Mouse (Mus musculus): Measurements from ENCODE around the gene Birc5. TPM values are rescaled to one million over a fixed set of nuclear protein-coding genes. Genes with fewer than 3 reads are reported as not detected.

Birc5 gene
- polyA plus RNA-seq, 1 experiment from 2014 or later, result 215 TPM

DNA sequence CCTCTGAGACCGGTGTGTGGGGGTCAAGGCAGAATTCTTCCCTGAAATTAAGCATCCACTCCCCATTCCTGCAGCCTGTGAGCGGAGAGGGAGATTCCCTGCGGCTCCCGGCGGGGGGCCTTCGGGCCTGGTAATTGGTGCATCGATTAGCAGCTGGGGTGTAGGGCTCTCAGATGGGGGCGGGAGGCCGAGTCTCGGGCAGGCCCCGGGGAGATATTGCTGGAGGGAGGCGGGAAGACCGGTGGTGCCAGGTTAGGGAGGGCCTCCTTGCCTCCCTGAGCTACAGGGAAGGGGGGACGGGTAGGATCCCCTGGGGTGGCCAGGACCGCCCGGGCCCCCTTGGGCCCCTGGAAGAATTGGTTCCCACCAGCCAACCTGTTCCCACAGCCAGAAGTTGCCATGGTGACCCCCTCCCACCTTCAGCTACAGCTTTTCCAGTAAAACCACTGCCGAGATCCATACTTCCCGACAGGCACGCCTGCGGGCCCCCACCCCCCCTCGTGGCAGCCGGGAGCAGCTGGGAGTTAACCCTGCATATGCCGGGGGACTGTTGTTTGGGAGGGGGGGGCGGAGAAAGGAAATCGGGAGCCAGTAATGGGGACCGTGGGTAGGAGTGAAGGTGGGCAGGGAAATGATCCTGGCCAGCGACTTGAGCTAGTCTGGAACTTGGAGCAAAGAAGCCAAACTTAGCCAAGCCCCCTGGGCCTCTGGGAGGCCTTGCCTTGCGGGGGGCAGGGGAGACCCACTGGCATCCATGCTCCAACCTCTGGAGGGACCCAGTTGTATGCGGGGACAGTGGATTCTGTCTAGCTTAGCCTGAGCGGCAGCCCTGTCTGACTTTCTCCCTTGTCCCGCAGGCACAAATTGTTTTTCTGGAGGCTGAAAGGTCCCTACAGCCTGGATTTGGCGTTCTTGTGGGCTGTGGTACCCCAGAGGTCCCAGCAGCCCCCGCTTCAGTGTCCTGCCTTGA lies 40.1 kb downstream of the Birc5 start:
- Histone ChIP-seq H3K9ac (peak overlapping the region; percentile 40), H3K4me3 (peak overlapping the region; percentile 27), H3K27ac (0 out of 2 replicates have a peak overlapping the region, but pooled peaks have one; percentile 3), H3K4me1 (replicated peaks) (peaks cover 38% of the 10 kb centered on the region), H3K4me2 (peak overlapping the region; percentile 58), H3K9me3 (replicated peaks) (no peaks in the 10 kb centered on the region), H3K36me3 (no peaks in the 10 kb centered on the region), H3K27me3 (peaks cover 24% of the 10 kb centered on the region)
- WGBS, result 11% methylated on average over 32 of the region's 33 CpGs
- ATAC-seq (replicated peaks; ENCODE audit: insufficient number of reproducible peaks, insufficient read depth, low FRiP score, low read depth), result no peak

DNA sequence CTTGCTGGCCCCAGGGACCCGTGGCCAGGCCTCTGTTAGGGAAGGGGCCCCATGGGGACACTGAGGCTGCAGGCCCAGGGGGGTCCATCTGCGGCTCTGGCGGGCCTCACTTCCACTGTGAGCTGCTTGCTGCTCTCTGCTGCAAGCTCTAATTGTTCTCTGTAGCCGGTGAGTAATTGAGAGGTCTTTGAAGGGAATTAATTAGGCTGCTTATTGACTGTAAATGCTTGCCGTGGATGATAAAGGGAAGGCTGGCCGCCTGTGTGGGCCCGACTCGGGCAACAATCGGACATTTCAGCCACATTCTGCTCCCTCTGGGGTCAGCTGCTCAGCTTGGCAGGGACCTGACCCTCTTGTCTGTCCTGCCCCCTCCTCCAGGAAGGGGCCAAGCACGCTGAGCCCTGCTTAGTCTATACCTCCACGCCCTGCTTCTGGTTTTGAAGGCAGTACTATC lies 40.9 kb downstream of the Birc5 start:
- Histone ChIP-seq H3K27ac (peak overlapping the region; percentile 3; the same call in 1 of the 2 replicates), H3K36me3 (no peaks in the 10 kb centered on the region), H3K4me2 (peak overlapping the region; percentile 58; the same call in 1 of the 2 replicates), H3K9me3 (replicated peaks) (no peaks in the 10 kb centered on the region), H3K4me3 (0 out of 2 replicates have a peak overlapping the region, but pooled peaks have one; percentile 27), H3K9ac (peak overlapping the region; percentile 40; the same call in 1 of the 2 replicates), H3K4me1 (replicated peaks) (peaks cover 38% of the 10 kb centered on the region), H3K27me3 (peaks cover 24% of the 10 kb centered on the region)
- ATAC-seq (replicated peaks; ENCODE audit: insufficient number of reproducible peaks, insufficient read depth, low FRiP score, low read depth), result no peak
- WGBS, result 31% methylated on average over 11 of the region's 11 CpGs

DNA sequence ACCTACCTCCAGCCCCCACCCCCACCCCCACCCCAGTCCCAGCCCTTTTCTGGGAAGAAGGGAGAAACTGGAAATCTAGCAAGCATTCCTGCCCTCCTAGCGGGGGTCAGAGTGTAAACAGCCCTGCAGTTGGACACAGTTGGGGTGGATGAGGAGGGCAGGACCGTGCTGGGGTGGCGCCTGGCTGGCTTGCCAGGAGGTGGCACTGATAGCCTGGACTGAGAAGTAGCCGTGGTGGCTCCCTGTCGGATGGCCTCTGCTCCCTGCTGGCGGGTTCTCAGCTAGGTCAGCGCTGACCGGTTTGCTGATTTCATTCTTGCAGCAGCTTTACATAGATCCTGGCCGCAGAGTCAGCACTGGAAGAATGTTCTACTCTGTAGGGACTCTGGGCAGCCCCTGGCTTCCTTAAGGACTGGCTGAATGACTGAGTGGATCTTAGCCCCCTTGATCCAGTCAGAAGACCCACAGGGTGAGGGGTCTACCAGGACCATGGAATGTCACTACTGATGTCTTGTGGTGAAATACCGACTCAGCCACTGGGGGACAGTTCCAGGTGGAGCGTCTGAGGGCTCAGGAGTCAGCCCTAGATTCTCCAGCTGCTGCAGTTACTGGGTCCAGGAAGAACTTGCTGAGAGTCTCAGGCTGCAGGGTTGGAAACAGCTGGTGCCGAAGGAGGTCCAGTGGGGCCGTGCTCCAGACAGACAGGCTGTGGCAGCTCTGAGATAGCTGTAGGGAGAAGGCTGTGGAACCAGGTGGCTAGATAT lies 41.6 kb downstream of the Birc5 start:
- no peaks in the 10 kb centered on the region for H3K9me3 ChIP-seq (replicated peaks)
- no peak overlapping the region for H3K4me3 ChIP-seq
- peak; percentile 36; the same call in 1 of the 2 replicates for ATAC-seq (replicated peaks; ENCODE audit: insufficient number of reproducible peaks, insufficient read depth, low FRiP score, low read depth)
- peaks cover 38% of the 10 kb centered on the region for H3K4me1 ChIP-seq (replicated peaks)
- no peak overlapping the region for H3K4me2 ChIP-seq
- no peaks in the 10 kb centered on the region for H3K36me3 ChIP-seq
- WGBS, result 28% methylated on average over 13 of the region's 13 CpGs
- peaks cover 24% of the 10 kb centered on the region for H3K27me3 ChIP-seq
- no peak overlapping the region for H3K9ac ChIP-seq
- no peak overlapping the region for H3K27ac ChIP-seq

DNA sequence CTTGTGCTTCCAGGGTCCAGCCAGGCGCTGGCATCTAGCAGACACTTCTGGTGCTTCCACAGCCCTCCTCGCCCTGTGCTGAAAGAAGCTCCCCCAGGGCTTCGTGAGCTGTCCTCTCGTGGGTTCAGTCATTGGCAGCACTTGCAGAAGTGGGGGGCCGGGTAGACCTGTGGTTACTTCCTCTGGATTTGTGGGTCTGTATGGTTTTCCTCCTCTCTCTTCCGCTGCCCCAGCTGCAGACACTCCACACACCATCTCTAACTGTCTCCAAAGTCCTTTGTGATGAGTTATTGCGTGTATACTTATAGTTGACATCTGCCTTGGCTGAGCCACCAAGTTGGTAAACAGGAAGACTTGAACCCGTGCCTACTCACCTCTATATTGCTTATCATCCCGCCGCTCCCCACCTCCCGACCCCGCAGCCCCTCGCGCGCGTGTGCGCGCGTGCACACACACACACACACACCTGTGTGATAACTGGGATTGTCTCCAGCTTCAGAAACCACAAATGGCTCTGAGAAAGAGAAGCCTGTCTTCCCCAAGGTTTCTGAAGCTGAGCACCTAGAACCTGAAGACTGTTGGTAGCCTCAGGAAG lies 42.6 kb downstream of the Birc5 start:
- H3K9ac ChIP-seq, result no peak overlapping the region
- H3K4me3 ChIP-seq, result no peak overlapping the region
- no peak overlapping the region for H3K27ac ChIP-seq
- H3K36me3 ChIP-seq, result no peaks in the 10 kb centered on the region
- peaks cover 37% of the 10 kb centered on the region for H3K4me1 ChIP-seq (replicated peaks)
- no peak for ATAC-seq (replicated peaks; ENCODE audit: insufficient number of reproducible peaks, insufficient read depth, low FRiP score, low read depth)
- H3K9me3 ChIP-seq (replicated peaks), result no peaks in the 10 kb centered on the region
- 77% methylated on average over 19 of the region's 19 CpGs for WGBS
- peaks cover 24% of the 10 kb centered on the region for H3K27me3 ChIP-seq
- no peak overlapping the region for H3K4me2 ChIP-seq

DNA sequence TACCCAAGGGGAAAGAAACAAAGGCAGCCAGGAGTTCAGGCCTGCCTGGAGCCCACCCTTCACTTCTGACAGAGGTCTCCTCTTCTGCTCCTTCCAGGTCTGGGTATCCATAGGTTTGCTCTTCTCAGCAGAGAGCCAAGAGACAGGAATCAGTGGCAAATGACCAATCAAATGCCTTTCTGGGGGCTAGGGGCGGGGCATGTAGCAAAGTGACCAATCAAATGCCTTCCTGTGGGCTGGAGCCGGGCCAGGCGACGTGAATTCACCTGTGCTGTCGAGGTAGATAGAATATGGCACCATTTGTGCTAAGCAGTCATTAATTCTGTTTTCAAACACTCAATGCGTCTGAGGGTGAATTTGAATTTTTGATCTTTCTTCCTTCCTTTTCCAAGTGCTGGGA lies 43.1 kb downstream of the Birc5 start:
- 63% methylated on average over 6 of the region's 6 CpGs for WGBS
- ATAC-seq (replicated peaks; ENCODE audit: insufficient number of reproducible peaks, insufficient read depth, low FRiP score, low read depth), result no peak
- Histone ChIP-seq H3K9ac (no peak overlapping the region), H3K9me3 (replicated peaks) (no peaks in the 10 kb centered on the region), H3K4me1 (replicated peaks) (peaks cover 38% of the 10 kb centered on the region), H3K27ac (no peak overlapping the region), H3K4me3 (no peak overlapping the region), H3K4me2 (no peak overlapping the region), H3K27me3 (peaks cover 24% of the 10 kb centered on the region), H3K36me3 (no peaks in the 10 kb centered on the region)

DNA sequence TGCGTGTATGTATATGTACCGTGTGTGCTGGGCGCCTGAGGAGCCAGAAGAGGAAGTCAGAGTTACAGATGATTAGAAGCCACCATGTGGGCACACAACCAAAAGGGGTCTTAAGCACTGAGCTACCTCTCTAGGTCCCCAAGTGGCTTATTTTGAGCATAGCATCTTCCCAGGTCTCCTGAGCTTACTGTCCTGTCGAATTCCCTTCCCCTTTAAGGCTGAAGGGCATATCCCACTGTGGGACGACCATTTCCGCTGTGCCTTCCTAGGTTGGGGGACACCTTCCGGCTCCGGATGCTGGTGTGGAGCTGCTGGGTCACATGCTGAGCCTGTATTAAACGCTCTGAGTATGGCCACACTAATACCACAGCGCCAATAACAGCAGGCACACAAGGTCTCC lies 45.6 kb downstream of the Birc5 start:
- no peak for ATAC-seq (replicated peaks; ENCODE audit: insufficient number of reproducible peaks, insufficient read depth, low FRiP score, low read depth)
- H3K9ac ChIP-seq, result no peak overlapping the region
- no peaks in the 10 kb centered on the region for H3K36me3 ChIP-seq

DNA sequence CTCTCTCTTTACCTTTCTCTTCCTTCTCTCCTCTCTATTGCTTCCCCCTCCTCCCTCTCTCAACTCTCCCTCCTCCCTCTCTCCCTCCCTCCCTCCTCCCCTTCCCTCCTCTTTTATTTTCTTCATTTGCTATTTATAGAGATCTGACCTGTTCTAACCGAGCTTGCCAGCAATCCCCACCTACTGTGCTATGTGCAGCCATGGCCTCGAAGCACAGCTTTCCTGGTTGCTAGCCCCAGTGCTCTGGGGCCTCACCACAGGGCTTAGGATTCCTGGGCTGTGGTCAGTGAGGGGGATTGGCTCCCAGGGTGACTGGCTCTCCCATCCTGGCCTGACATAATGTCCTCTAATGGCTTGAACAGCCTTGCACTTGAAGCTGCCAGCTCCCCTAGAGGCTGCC lies 47.5 kb downstream of the Birc5 start:
- 31% methylated on average over 2 of the region's 2 CpGs for WGBS
- no peaks in the 10 kb centered on the region for H3K27me3 ChIP-seq
- H3K4me1 ChIP-seq (replicated peaks), result peaks cover 3% of the 10 kb centered on the region; the same call in 1 of the 2 replicates
- H3K4me3 ChIP-seq, result no peak overlapping the region
- no peak overlapping the region for H3K4me2 ChIP-seq
- no peak overlapping the region; the same call in 1 of the 2 replicates for H3K9ac ChIP-seq
- no peaks in the 10 kb centered on the region for H3K9me3 ChIP-seq (replicated peaks)
- H3K27ac ChIP-seq, result no peak overlapping the region
- ATAC-seq (replicated peaks; ENCODE audit: insufficient number of reproducible peaks, insufficient read depth, low FRiP score, low read depth), result no peak
- no peaks in the 10 kb centered on the region for H3K36me3 ChIP-seq

More for the DNA sequence above, 45.6 kb downstream of the Birc5 start:
- Histone ChIP-seq H3K4me1 (replicated peaks) (peaks cover 21% of the 10 kb centered on the region), H3K4me2 (no peak overlapping the region), H3K4me3 (no peak overlapping the region), H3K9me3 (replicated peaks) (no peaks in the 10 kb centered on the region), H3K27me3 (peaks cover 17% of the 10 kb centered on the region; the same call in 1 of the 2 replicates), H3K27ac (no peak overlapping the region)
- WGBS, result 55% methylated on average over 10 of the region's 10 CpGs

DNA sequence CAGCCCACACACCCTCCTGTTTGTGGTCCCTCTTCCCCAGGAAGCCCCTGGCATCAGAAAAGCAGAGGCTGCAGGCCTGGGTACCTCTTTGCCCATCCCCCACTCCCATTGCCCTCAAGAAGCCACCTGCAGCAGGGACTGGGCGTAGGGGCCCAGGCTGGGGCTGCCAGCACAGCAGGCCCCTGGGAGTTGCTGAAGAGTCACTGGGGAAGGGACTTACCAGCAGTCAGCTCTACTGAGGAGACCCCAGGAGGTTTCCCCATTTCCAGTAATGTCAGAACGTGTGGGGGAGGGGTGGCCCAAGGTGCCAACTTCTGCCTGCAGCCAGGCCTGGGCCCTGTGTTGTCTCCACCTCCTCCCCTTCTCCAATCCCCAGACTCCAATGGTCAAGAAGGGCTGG lies 53.2 kb downstream of the Birc5 start:
- WGBS, result 72% methylated on average over 2 of the region's 2 CpGs
- Histone ChIP-seq H3K4me3 (no peak overlapping the region), H3K9me3 (replicated peaks) (no peaks in the 10 kb centered on the region), H3K4me2 (no peak overlapping the region), H3K4me1 (replicated peaks) (no peaks in the 10 kb centered on the region), H3K36me3 (no peaks in the 10 kb centered on the region), H3K27ac (no peak overlapping the region), H3K9ac (no peak overlapping the region), H3K27me3 (no peaks in the 10 kb centered on the region)
- no peak for ATAC-seq (replicated peaks; ENCODE audit: insufficient number of reproducible peaks, insufficient read depth, low FRiP score, low read depth)

DNA sequence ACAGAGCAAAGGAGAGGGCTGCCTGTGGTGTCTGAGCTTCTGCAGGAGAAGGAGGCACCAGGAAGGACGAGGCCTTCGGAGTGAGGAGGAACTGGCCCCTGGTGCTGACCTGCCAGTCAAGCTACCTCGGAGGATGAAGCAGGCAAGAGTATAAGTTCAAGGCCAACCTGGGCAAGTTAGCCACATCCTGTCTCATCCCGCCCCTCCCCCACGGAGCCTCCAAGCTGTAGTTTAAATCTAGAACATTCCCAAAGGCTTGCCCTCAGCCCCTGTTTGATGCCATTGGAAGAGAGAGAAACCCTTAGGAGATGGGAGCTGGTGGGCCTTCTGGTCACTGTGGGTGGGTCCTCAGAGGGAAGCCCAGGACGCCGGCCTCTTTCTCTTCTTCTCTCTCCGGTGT lies 55.4 kb downstream of the Birc5 start:
- 71% methylated on average over 8 of the region's 8 CpGs for WGBS
- Histone ChIP-seq H3K4me3 (no peak overlapping the region), H3K27ac (no peak overlapping the region), H3K36me3 (no peaks in the 10 kb centered on the region), H3K9ac (no peak overlapping the region), H3K4me1 (replicated peaks) (no peaks in the 10 kb centered on the region), H3K4me2 (no peak overlapping the region), H3K27me3 (no peaks in the 10 kb centered on the region), H3K9me3 (replicated peaks) (no peaks in the 10 kb centered on the region)
- ATAC-seq (replicated peaks; ENCODE audit: insufficient number of reproducible peaks, insufficient read depth, low FRiP score, low read depth), result no peak
